Mouse (Mus musculus): Measurements from ENCODE around the gene Tedc2. TPM values are rescaled to one million over a fixed set of nuclear protein-coding genes. Genes with fewer than 3 reads are reported as not detected.

Tedc2 gene
- polyA plus RNA-seq, 1 experiment from 2014 or later, result 11.9 TPM

DNA sequence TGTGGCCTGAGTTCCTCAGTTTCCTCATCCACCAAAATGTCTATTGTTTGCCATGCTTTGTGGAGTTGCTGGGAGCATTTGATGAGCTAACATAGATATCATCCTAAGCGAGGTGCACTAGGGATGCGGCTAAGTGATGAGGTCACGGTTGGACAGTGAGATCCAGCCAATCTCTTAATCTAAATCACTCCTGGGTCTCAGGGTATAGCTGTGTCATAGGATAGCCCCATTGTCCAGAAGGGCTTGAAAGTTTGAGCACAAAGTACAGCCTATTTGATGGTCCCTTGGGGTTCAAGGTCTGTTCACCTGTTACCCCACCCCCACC lies 10.8 kb downstream of the Tedc2 start:
- Histone ChIP-seq H3K4me3 (ENCODE audit: low read depth, low read length) (no peak overlapping the region), H3K4me2 (replicated peaks; ENCODE audit: low read depth, low read length) (peak overlapping the region; percentile 89; the same call in 1 of the 2 replicates), H3K9me3 (ENCODE audit: control insufficient read depth, low read depth, low read length) (no peaks in the 10 kb centered on the region), H3K27me3 (ENCODE audit: control insufficient read depth, insufficient read depth, low read length) (no peaks in the 10 kb centered on the region), H3K9ac (replicated peaks; ENCODE audit: low read depth, low read length) (no peak overlapping the region), H3K36me3 (ENCODE audit: control insufficient read depth, insufficient read depth, low read length) (no peaks in the 10 kb centered on the region), H3K27ac (ENCODE audit: low read length) (peak overlapping the region; percentile 94), H3K4me1 (ENCODE audit: control insufficient read depth, insufficient read depth, low read length) (peaks cover 63% of the 10 kb centered on the region)
- no peak for ATAC-seq (ENCODE audit: insufficient number of reproducible peaks, insufficient read depth, low FRiP score, low read depth)
- 63% methylated on average over 3 of the region's 3 CpGs for WGBS

GRCm38 (mm10) chr17:24209043-24209915 lies 11.4 kb downstream of the Tedc2 start, which contains the start of gene Ntn3:
Ntn3 (minus strand) TSS chr17:24209531.
- Histone ChIP-seq H3K9me3 (ENCODE audit: control insufficient read depth, low read depth, low read length) (no peaks in the 10 kb centered on the region), H3K27ac (ENCODE audit: low read length) (peak within 1 kb of the TSS; percentile 94), H3K27me3 (ENCODE audit: control insufficient read depth, insufficient read depth, low read length) (no peaks in the 10 kb centered on the region), H3K4me1 (ENCODE audit: control insufficient read depth, insufficient read depth, low read length) (peaks cover 67% of the 10 kb centered on the region), H3K36me3 (ENCODE audit: control insufficient read depth, insufficient read depth, low read length) (no peaks in the 10 kb centered on the region), H3K4me3 (ENCODE audit: low read depth, low read length) (peak within 1 kb of the TSS; percentile 59), H3K9ac (replicated peaks; ENCODE audit: low read depth, low read length) (peak within 1 kb of the TSS; percentile 73), H3K4me2 (replicated peaks; ENCODE audit: low read depth, low read length) (peak within 1 kb of the TSS; percentile 89)
- 1% methylated on average over 36 of the region's 43 CpGs for WGBS
- peak; percentile 67 for ATAC-seq (ENCODE audit: insufficient number of reproducible peaks, insufficient read depth, low FRiP score, low read depth)

DNA sequence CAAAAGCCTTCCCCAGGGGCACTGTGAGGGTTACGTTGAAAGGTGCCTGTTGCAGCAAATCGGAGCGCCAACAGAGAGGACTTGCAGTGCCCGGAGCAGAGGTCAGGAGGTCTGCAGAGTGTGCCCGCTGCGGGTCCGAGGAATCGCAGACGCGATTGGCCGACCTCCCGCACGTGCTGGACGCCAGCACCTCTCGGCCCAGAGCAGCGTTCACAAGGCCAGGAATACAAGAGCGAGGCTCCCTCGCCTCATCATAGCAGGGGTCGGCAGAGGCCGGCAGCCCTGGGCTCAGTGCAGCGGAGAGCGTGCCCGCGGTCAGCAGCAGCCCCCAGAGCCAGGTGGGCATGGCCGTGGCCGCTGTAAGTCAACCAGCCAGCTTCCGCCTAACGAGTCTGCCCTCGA lies 12.0 kb downstream of the Tedc2 start:
- ATAC-seq (ENCODE audit: insufficient number of reproducible peaks, insufficient read depth, low FRiP score, low read depth), result no peak
- peak overlapping the region; percentile 94 for H3K27ac ChIP-seq (ENCODE audit: low read length)
- peaks cover 67% of the 10 kb centered on the region for H3K4me1 ChIP-seq (ENCODE audit: control insufficient read depth, insufficient read depth, low read length)
- H3K9ac ChIP-seq (replicated peaks; ENCODE audit: low read depth, low read length), result peak overlapping the region; percentile 73
- H3K27me3 ChIP-seq (ENCODE audit: control insufficient read depth, insufficient read depth, low read length), result no peaks in the 10 kb centered on the region
- no peaks in the 10 kb centered on the region for H3K9me3 ChIP-seq (ENCODE audit: control insufficient read depth, low read depth, low read length)
- H3K36me3 ChIP-seq (ENCODE audit: control insufficient read depth, insufficient read depth, low read length), result no peaks in the 10 kb centered on the region
- peak overlapping the region; percentile 89 for H3K4me2 ChIP-seq (replicated peaks; ENCODE audit: low read depth, low read length)
- WGBS, result 2% methylated on average over 29 of the region's 29 CpGs
- peak overlapping the region; percentile 59 for H3K4me3 ChIP-seq (ENCODE audit: low read depth, low read length)

- Histone ChIP-seq H3K4me2 (replicated peaks; ENCODE audit: low read depth, low read length) (peak overlapping the region; percentile 89), H3K4me3 (ENCODE audit: low read depth, low read length) (peak overlapping the region; percentile 59), H3K27ac (ENCODE audit: low read length) (peak overlapping the region; percentile 94; the same call in 1 of the 2 replicates), H3K9ac (replicated peaks; ENCODE audit: low read depth, low read length) (peak overlapping the region; percentile 73), H3K27me3 (ENCODE audit: control insufficient read depth, insufficient read depth, low read length) (no peaks in the 10 kb centered on the region), H3K9me3 (ENCODE audit: control insufficient read depth, low read depth, low read length) (no peaks in the 10 kb centered on the region), H3K36me3 (ENCODE audit: control insufficient read depth, insufficient read depth, low read length) (no peaks in the 10 kb centered on the region), H3K4me1 (ENCODE audit: control insufficient read depth, insufficient read depth, low read length) (peaks cover 69% of the 10 kb centered on the region)
- no peak for ATAC-seq (ENCODE audit: insufficient number of reproducible peaks, insufficient read depth, low FRiP score, low read depth)
- 53% methylated on average over 34 of the region's 34 CpGs for WGBS
Observed at GRCm38 (mm10) chr17:24207768-24208640, 12.6 kb downstream of the Tedc2 start.

DNA sequence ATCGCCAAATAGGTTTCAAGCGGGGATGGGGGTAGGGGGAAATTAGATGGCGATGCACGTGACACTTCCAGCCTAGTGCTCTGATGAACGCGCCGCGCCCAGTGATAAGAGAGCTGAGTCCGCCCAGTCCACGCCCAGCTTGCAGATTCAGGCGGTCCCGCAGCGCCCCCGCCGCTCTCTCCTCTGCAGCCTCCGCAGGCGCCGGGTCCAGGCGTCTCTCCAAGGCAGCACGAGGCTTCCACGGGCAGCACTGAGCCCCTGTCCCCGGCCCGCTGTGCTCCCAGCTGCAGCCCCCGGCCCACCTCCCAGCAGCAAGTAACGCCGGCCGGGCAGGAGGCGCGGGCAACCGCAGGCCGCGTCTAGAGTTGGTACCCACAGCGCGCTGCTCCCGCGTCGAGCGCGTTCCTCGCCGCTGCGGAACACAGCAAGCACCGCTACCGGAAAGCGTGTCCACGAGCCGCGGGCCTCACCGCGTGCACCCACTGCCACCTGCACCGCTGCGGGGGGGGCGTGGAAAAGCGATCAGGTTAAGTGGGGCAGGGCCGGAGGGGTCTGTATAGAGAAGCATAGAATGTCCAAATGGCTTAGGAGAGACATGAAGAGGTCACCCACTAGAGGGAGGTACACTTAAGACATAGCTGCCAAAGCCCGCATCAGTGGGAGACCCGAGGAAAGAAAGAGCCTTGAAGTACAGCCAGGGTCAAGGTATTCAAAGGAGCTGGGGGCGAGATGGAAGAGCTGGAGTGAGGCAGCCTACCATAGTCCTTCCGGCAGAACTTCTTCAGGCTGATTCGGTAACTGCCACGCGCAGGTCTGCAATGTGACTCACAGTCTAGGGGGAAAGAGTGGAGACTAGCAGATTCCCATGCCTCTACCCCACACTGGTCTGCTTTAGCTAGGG lies 13.9 kb downstream of the Tedc2 start:
- H3K36me3 ChIP-seq (ENCODE audit: control insufficient read depth, insufficient read depth, low read length), result no peaks in the 10 kb centered on the region
- H3K9ac ChIP-seq (replicated peaks; ENCODE audit: low read depth, low read length), result peak overlapping the region; percentile 48
- no peaks in the 10 kb centered on the region for H3K27me3 ChIP-seq (ENCODE audit: control insufficient read depth, insufficient read depth, low read length)
- WGBS, result 5% methylated on average over 61 of the region's 62 CpGs
- H3K9me3 ChIP-seq (ENCODE audit: control insufficient read depth, low read depth, low read length), result no peaks in the 10 kb centered on the region
- peaks cover 68% of the 10 kb centered on the region for H3K4me1 ChIP-seq (ENCODE audit: control insufficient read depth, insufficient read depth, low read length)
- H3K4me2 ChIP-seq (replicated peaks; ENCODE audit: low read depth, low read length), result peak overlapping the region; percentile 89
- H3K4me3 ChIP-seq (ENCODE audit: low read depth, low read length), result peak overlapping the region; percentile 59
- ATAC-seq (ENCODE audit: insufficient number of reproducible peaks, insufficient read depth, low FRiP score, low read depth), result no peak
- H3K27ac ChIP-seq (ENCODE audit: low read length), result peak overlapping the region; percentile 61; the same call in 1 of the 2 replicates

DNA sequence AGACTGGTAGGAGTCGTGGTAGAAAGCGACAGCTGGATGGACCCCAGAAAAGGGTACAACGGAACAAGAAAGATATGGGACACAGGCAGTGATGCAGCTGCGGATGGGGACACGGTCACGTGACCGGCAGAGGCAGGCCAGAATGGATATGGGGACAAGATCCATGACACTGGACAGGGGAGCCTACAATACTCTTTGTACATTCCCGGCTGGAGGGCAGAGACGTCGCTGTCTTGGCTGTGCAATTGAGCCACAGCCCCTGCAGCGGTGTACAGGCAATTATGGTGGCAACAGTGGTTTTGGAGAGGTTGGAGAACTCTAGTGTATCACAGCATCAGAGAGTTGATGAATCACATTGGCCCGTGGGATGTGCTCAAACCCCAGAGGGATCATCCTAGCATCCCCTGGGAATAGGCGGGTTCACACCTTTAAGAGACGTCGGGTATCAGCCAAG lies 14.7 kb downstream of the Tedc2 start:
- peak; percentile 14 for ATAC-seq (ENCODE audit: insufficient number of reproducible peaks, insufficient read depth, low FRiP score, low read depth)
- Histone ChIP-seq H3K27ac (ENCODE audit: low read length) (peak overlapping the region; percentile 35; the same call in 1 of the 2 replicates), H3K4me1 (ENCODE audit: control insufficient read depth, insufficient read depth, low read length) (peaks cover 60% of the 10 kb centered on the region), H3K36me3 (ENCODE audit: control insufficient read depth, insufficient read depth, low read length) (no peaks in the 10 kb centered on the region), H3K9me3 (ENCODE audit: control insufficient read depth, low read depth, low read length) (no peaks in the 10 kb centered on the region), H3K4me3 (ENCODE audit: low read depth, low read length) (peak overlapping the region; percentile 59), H3K9ac (replicated peaks; ENCODE audit: low read depth, low read length) (peak overlapping the region; percentile 64; the same call in 1 of the 2 replicates), H3K27me3 (ENCODE audit: control insufficient read depth, insufficient read depth, low read length) (no peaks in the 10 kb centered on the region), H3K4me2 (replicated peaks; ENCODE audit: low read depth, low read length) (peak overlapping the region; percentile 89)
- WGBS, result 8% methylated on average over 15 of the region's 15 CpGs

DNA sequence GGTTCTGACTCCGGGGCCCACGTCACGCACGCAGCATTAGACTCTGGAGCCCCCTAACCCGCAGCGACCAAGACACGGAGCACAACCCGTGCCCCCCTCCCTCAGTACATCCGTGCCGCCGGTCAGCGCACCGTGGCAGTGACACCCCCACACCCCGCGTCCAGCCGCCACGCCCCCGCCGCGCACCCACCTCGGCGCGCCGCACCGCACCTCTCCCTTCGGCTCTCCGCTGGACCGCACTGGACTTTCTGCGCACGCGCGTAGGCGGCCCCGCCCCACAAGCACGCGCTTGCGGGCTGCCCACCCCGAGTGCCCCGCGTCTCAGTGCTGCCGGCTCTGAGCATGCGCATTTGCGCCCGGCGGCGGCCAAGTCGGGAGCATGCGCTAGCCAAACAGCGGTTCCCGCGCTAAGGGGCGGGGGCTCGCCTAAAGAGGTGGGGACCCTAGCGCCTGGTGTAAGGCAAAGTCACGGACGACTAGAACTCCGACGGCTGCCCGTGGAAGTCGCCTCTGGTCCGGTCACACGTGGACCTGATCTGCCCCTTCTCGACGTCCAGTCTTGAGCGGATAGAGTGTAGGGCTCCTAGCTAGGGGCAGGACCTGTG lies 15.3 kb downstream of the Tedc2 start, which contains the start of gene Tbc1d24:
TSS of gene Tbc1d24 (minus strand) at position 279 of the 605 bp plus-strand sequence.
- peak; percentile 67 for ATAC-seq (ENCODE audit: insufficient number of reproducible peaks, insufficient read depth, low FRiP score, low read depth)
- Histone ChIP-seq H3K4me1 (ENCODE audit: control insufficient read depth, insufficient read depth, low read length) (peaks cover 55% of the 10 kb centered on the region), H3K27me3 (ENCODE audit: control insufficient read depth, insufficient read depth, low read length) (no peaks in the 10 kb centered on the region), H3K9me3 (ENCODE audit: control insufficient read depth, low read depth, low read length) (no peaks in the 10 kb centered on the region), H3K36me3 (ENCODE audit: control insufficient read depth, insufficient read depth, low read length) (no peaks in the 10 kb centered on the region), H3K9ac (replicated peaks; ENCODE audit: low read depth, low read length) (peak within 1 kb of the TSS; percentile 64), H3K4me3 (ENCODE audit: low read depth, low read length) (peak within 1 kb of the TSS; percentile 59), H3K4me2 (replicated peaks; ENCODE audit: low read depth, low read length) (peak within 1 kb of the TSS; percentile 89), H3K27ac (ENCODE audit: low read length) (peak within 1 kb of the TSS; percentile 35; the same call in 1 of the 2 replicates)
- 1% methylated on average over 65 of the region's 65 CpGs for WGBS
